Mouse (Mus musculus): ENCODE results near the gene Lmf2. TPM values are rescaled to one million over a fixed set of nuclear protein-coding genes. Genes with fewer than 3 reads are reported as not detected.
A peak's percentile ranks its signal among the peaks of the same experiment; 100 is the strongest.

The Lmf2 gene
- polyA plus RNA-seq, 1 experiment = 21.0 TPM

- H3K27ac ChIP-seq (ENCODE audit: insufficient read depth, low read length) = peak overlapping the region; percentile 67; the same call in 1 of the 2 replicates
- DNase-seq = peak; percentile 51 to 54
- TF ChIP-seq POLR2A (IDR thresholded peaks at IDR 0.05; ENCODE audit: borderline replicate concordance, insufficient read depth, low read length) (no peak), CTCF (IDR thresholded peaks at IDR 0.05; ENCODE audit: borderline replicate concordance, insufficient read depth, low read depth, low read length) (no peak)
- WGBS = 1% methylated on average over 58 of the region's 58 CpGs
- H3K4me1 ChIP-seq (ENCODE audit: control insufficient read depth, insufficient read depth, low read length) = peaks cover 33% of the 10 kb centered on the region
- H3K4me3 ChIP-seq (replicated peaks; ENCODE audit: insufficient read depth, low read depth, low read length) = peak overlapping the region; percentile 80
- H3K27me3 ChIP-seq (ENCODE audit: control insufficient read depth, insufficient read depth, low read length) = no peaks in the 10 kb centered on the region
Measured at GRCm38 (mm10) chr15:89314511-89315189, 40.8 kb downstream of the Lmf2 start.

DNA sequence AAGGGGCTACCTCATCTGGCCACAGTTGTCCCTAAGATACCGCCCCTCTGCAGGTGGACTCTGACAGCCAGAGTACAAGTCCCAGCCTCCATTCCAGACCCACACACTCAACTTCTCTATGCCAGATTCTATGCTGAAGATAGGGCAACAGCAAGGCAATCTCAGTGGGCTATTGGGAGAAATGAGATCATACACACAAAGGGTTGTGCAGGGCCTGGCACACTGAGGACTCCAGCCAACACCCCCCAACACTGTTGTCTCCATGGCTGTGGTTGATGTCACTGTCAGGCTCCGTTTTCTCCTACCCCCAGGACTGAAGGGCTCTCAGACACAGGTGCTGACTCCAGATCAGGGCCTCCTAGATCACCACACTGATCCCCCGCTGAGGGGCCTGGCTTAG is 41.4 kb downstream of the Lmf2 start:
- peaks cover 38% of the 10 kb centered on the region for H3K4me1 ChIP-seq (ENCODE audit: control insufficient read depth, insufficient read depth, low read length)
- DNase-seq = no peak
- H3K27ac ChIP-seq (ENCODE audit: insufficient read depth, low read length) = peak overlapping the region; percentile 56; the same call in 1 of the 2 replicates
- no peaks in the 10 kb centered on the region for H3K27me3 ChIP-seq (ENCODE audit: control insufficient read depth, insufficient read depth, low read length)
- TF ChIP-seq CTCF (IDR thresholded peaks at IDR 0.05; ENCODE audit: borderline replicate concordance, insufficient read depth, low read depth, low read length) (no peak), POLR2A (IDR thresholded peaks at IDR 0.05; ENCODE audit: borderline replicate concordance, insufficient read depth, low read length) (no peak)
- WGBS = 17% methylated on average over 3 of the region's 3 CpGs
- H3K4me3 ChIP-seq (replicated peaks; ENCODE audit: insufficient read depth, low read depth, low read length) = peak overlapping the region; percentile 80

DNA sequence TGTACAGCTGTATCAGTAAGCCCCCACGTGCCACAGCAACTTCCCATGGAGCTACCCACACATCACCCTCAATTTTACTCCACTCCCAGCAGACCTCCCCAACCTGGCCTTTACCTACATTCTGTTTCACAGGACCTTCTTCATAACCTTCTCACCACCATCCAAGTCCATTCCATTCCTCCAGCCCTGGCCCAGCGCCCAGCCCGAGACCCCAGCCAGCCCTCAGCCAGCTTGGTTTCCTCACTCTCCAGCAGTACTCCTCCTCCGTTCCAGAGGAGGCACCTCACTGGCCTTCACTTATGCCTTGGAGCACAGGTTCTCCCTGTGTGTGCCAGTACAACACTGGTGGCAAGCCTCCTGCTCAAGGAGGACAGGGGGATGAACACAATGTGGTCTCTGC is 42.1 kb downstream of the Lmf2 start:
- DNase-seq = peak in 1 of 2 experiments; percentile 23
- TF ChIP-seq POLR2A (IDR thresholded peaks at IDR 0.05; ENCODE audit: borderline replicate concordance, insufficient read depth, low read length) (no peak), CTCF (IDR thresholded peaks at IDR 0.05; ENCODE audit: borderline replicate concordance, insufficient read depth, low read depth, low read length) (no peak)
- no peak overlapping the region for H3K27ac ChIP-seq (ENCODE audit: insufficient read depth, low read length)
- 40% methylated on average over 4 of the region's 4 CpGs for WGBS
- no peaks in the 10 kb centered on the region for H3K27me3 ChIP-seq (ENCODE audit: control insufficient read depth, insufficient read depth, low read length)
- H3K4me1 ChIP-seq (ENCODE audit: control insufficient read depth, insufficient read depth, low read length) = peaks cover 45% of the 10 kb centered on the region
- H3K4me3 ChIP-seq (replicated peaks; ENCODE audit: insufficient read depth, low read depth, low read length) = peak overlapping the region; percentile 80

DNA sequence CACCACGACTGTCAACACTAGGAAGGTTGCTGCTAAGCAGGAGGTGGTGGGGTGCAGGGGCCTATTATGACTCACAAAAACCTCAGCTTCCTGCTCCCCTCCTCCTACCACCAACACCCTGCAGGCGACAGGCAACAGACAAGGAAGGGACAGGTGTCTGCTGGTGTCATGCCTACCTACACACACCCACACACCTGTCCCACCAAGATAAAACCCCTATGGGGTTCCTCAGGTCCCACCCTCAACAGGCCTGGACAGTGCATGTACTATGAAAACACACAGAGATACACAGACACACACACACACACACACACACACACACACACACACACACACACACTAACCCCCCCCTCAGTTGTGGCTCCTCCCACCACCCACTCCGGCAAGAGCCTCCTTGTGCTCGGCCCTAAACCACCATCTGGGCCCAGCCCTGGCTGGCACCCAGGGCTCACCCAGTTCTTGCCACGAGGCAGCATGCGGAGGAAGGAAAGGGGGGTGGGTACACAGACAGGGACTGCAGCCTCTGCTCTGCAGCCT is 45.4 kb downstream of the Lmf2 start:
- H3K27ac ChIP-seq (ENCODE audit: insufficient read depth, low read length) = peak overlapping the region; percentile 90

DNA sequence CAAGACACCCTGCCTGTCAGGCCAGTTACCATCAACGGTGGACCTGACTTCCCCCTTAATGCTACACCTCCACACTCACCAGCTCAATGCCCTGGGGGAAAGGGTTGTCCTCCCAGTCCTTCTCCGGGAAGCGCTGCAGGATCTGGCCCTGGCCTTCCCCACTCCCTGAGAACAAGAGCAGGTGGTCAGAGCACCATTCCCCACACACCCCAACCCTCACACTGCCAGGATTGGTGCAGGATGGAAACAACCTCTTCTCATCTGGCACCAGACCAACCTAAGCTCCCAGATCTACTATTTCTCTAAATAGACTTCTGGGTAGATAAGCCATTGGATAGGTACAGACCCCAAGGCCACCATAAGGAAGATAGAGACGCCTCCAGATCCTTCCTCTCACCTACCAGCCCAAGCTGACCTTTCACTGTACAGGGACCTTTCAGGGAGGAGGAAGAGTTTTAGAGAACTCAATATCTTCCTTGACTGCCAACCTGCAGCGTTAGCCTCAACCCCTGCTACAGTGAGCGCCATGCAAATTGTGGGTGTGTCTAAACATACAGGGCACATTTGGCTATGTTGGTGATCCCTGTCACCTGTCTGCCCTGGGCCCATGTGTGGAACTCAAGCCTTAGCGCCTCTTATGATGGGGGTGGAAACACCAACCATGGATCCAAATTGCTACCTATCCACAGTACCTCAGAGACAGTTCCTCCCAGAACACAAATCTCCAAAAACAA is 46.9 kb downstream of the Lmf2 start:
- no peak for TF ChIP-seq POLR2A (IDR thresholded peaks at IDR 0.05; ENCODE audit: borderline replicate concordance, insufficient read depth, low read length)
- no peak for TF ChIP-seq CTCF (IDR thresholded peaks at IDR 0.05; ENCODE audit: borderline replicate concordance, insufficient read depth, low read depth, low read length)
- Histone ChIP-seq H3K27me3 (ENCODE audit: control insufficient read depth, insufficient read depth, low read length) (no peaks in the 10 kb centered on the region), H3K27ac (ENCODE audit: insufficient read depth, low read length) (peak overlapping the region; percentile 54; the same call in 1 of the 2 replicates), H3K4me1 (ENCODE audit: control insufficient read depth, insufficient read depth, low read length) (peaks cover 70% of the 10 kb centered on the region), H3K4me3 (replicated peaks; ENCODE audit: insufficient read depth, low read depth, low read length) (no peak overlapping the region)
- DNase-seq = peak; percentile 55 to 67
- WGBS = 53% methylated on average over 7 of the region's 7 CpGs

More for the DNA sequence above, 45.4 kb downstream of the Lmf2 start:
- Histone ChIP-seq H3K4me1 (ENCODE audit: control insufficient read depth, insufficient read depth, low read length) (peaks cover 71% of the 10 kb centered on the region), H3K27me3 (ENCODE audit: control insufficient read depth, insufficient read depth, low read length) (no peaks in the 10 kb centered on the region), H3K4me3 (replicated peaks; ENCODE audit: insufficient read depth, low read depth, low read length) (peak overlapping the region; percentile 17)
- TF ChIP-seq POLR2A (IDR thresholded peaks at IDR 0.05; ENCODE audit: borderline replicate concordance, insufficient read depth, low read length) (no peak), CTCF (IDR thresholded peaks at IDR 0.05; ENCODE audit: borderline replicate concordance, insufficient read depth, low read depth, low read length) (no peak)
- 2% methylated on average over 6 of the region's 6 CpGs for WGBS
- DNase-seq = peak; percentile 72 to 84

DNA sequence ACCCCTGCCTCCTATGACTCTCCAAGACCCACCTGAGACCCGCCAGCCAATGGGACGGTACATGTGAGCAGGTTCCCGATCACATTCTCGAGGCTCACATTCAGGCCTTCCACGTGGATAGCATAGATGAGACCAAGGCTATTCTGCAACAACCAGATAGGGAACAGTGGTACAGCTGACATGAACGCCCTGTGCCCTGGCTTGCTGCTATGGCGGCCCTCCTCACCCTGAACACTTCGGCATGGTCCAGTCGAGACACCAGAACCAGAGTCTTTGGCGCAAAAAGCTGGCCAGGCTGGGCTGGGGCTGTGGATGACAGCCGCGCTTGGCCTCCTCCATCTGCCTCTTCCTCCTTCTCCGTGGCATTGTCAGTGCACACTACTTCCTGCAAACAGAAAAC is 48.0 kb downstream of the Lmf2 start:
- Histone ChIP-seq H3K27me3 (ENCODE audit: control insufficient read depth, insufficient read depth, low read length) (no peaks in the 10 kb centered on the region), H3K4me1 (ENCODE audit: control insufficient read depth, insufficient read depth, low read length) (peaks cover 60% of the 10 kb centered on the region), H3K4me3 (replicated peaks; ENCODE audit: insufficient read depth, low read depth, low read length) (no peak overlapping the region), H3K27ac (ENCODE audit: insufficient read depth, low read length) (peak overlapping the region; percentile 33)
- TF ChIP-seq CTCF (IDR thresholded peaks at IDR 0.05; ENCODE audit: borderline replicate concordance, insufficient read depth, low read depth, low read length) (no peak), POLR2A (IDR thresholded peaks at IDR 0.05; ENCODE audit: borderline replicate concordance, insufficient read depth, low read length) (no peak)
- DNase-seq = peak in 1 of 2 experiments; percentile 43
- WGBS = 44% methylated on average over 13 of the region's 13 CpGs

- WGBS = 43% methylated on average over 1 of the region's 1 CpGs
- no peak overlapping the region for H3K27ac ChIP-seq (ENCODE audit: insufficient read depth, low read length)
- H3K27me3 ChIP-seq (ENCODE audit: control insufficient read depth, insufficient read depth, low read length) = no peaks in the 10 kb centered on the region
- H3K4me1 ChIP-seq (ENCODE audit: control insufficient read depth, insufficient read depth, low read length) = peaks cover 50% of the 10 kb centered on the region
- DNase-seq = no peak
- no peak overlapping the region for H3K4me3 ChIP-seq (replicated peaks; ENCODE audit: insufficient read depth, low read depth, low read length)
- no peak for TF ChIP-seq POLR2A (IDR thresholded peaks at IDR 0.05; ENCODE audit: borderline replicate concordance, insufficient read depth, low read length)
- TF ChIP-seq CTCF (IDR thresholded peaks at IDR 0.05; ENCODE audit: borderline replicate concordance, insufficient read depth, low read depth, low read length) = no peak
Measured at GRCm38 (mm10) chr15:89305966-89306365, 49.5 kb downstream of the Lmf2 start.

Other genes starting within 250 kb of the Lmf2 start
- gene Tubgcp6, start 232.5 kb downstream of the Lmf2 start, polyA plus RNA-seq (2012; rRNA removed) = 77.4 and 82.1 TPM in 2 replicates
- gene Hdac10, start 227.0 kb downstream of the Lmf2 start, polyA plus RNA-seq (2012; rRNA removed) = 31.4 and 36.3 TPM in 2 replicates
- gene Mapk12, start 215.0 kb downstream of the Lmf2 start, polyA plus RNA-seq (2012; rRNA removed) = 112 and 128 TPM in 2 replicates
- gene Mapk11, start 206.0 kb downstream of the Lmf2 start, polyA plus RNA-seq (2012; rRNA removed) = 58.1 and 64.1 TPM in 2 replicates
- gene Plxnb2, start 174.9 kb downstream of the Lmf2 start, polyA plus RNA-seq (2012; rRNA removed) = 127 and 141 TPM in 2 replicates
- gene Dennd6b, start 159.2 kb downstream of the Lmf2 start, polyA plus RNA-seq (2012; rRNA removed) = 156 and 165 TPM in 2 replicates
- 240 and 262 TPM in 2 replicates for gene Ppp6r2, start 144.1 kb downstream of the Lmf2 start, polyA plus RNA-seq (2012; rRNA removed)
- 321 and 324 TPM in 2 replicates for gene Sbf1, start 40.3 kb downstream of the Lmf2 start, polyA plus RNA-seq (2012; rRNA removed)
- gene Adm2, start 32.9 kb downstream of the Lmf2 start, polyA plus RNA-seq (2012; rRNA removed) = not detected in 2 replicates
- not detected in 2 replicates for gene Miox, start 21.3 kb downstream of the Lmf2 start, polyA plus RNA-seq (2012; rRNA removed)
- 134 and 137 TPM in 2 replicates for gene Ncaph2, start 60 bp upstream of the Lmf2 start, polyA plus RNA-seq (2012; rRNA removed)
- 59.7 and 60.3 TPM in 2 replicates for gene Sco2, start 18.2 kb upstream of the Lmf2 start, polyA plus RNA-seq (2012; rRNA removed)
- 5.5 and 5.7 TPM in 2 replicates for gene Tymp, start 21.4 kb upstream of the Lmf2 start, polyA plus RNA-seq (2012; rRNA removed)
- gene Odf3b, start 23.6 kb upstream of the Lmf2 start, polyA plus RNA-seq (2012; rRNA removed) = 18.3 and 24.4 TPM in 2 replicates
- 2.6 and 2.9 TPM in 2 replicates for gene Klhdc7b, start 29.3 kb upstream of the Lmf2 start, polyA plus RNA-seq (2012; rRNA removed)
- gene Syce3, start 54.8 kb upstream of the Lmf2 start, polyA plus RNA-seq (2012; rRNA removed) = not detected in 2 replicates
- gene Cpt1b, start 70.2 kb upstream of the Lmf2 start, polyA plus RNA-seq (2012; rRNA removed) = 7.8 and 8.2 TPM in 2 replicates
- gene C730034F03Rik, start 73.9 kb upstream of the Lmf2 start, polyA plus RNA-seq (2012; rRNA removed) = 4.2 and 4.7 TPM in 2 replicates
- 0.15 and 0.51 TPM in 2 replicates for gene Gm44502, start 74.0 kb upstream of the Lmf2 start, polyA plus RNA-seq (2012; rRNA removed)
- gene Chkb, start 74.2 kb upstream of the Lmf2 start, polyA plus RNA-seq (2012; rRNA removed) = 101 and 102 TPM in 2 replicates
- 192 and 195 TPM in 2 replicates for gene Mapk8ip2, start 98.3 kb upstream of the Lmf2 start, polyA plus RNA-seq (2012; rRNA removed)
- 39.2 and 40.9 TPM in 2 replicates for gene Arsa, start 121.8 kb upstream of the Lmf2 start, polyA plus RNA-seq (2012; rRNA removed)
- gene Shank3, start 144.0 kb upstream of the Lmf2 start, polyA plus RNA-seq (2012; rRNA removed) = 84.7 and 97.2 TPM in 2 replicates
- gene Acr, start 212.7 kb upstream of the Lmf2 start, polyA plus RNA-seq (2012; rRNA removed) = 2.4 and 2.6 TPM in 2 replicates
- gene Rabl2, start 236.3 kb upstream of the Lmf2 start, polyA plus RNA-seq (2012; rRNA removed) = 79.8 and 83.4 TPM in 2 replicates